Mouse (Mus musculus): ENCODE data around the gene Dazl. TPM values are rescaled to one million over a fixed set of nuclear protein-coding genes. Genes with fewer than 3 reads are reported as not detected.

The Dazl gene
- polyA plus RNA-seq, 1 experiment from 2014 or later, result 0.57 TPM

DNA sequence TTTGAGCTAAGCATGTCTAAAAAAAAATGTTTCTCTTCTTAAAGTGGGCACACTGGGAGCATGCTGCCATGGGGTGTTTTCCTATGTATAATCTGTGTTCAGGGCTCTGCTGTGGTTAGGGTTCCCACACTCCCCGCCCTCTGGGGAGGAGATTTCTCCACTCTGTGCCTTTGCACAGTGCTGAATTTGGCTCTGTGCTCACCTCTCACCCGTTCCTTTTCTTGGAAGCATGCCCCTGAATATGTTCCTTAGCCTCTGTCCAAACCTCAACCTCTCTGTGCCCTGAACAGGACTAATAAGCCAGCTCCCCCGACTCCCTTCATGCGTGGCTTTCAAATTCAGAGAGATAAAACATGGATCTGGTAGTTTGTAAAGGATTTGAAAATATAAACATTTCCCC lies 63.9 kb downstream of the Dazl start:
- no peaks in the 10 kb centered on the region for H3K4me1 ChIP-seq (replicated peaks)
- no peak for ATAC-seq (ENCODE audit: low FRiP score, low read depth)
- no peak overlapping the region for H3K9ac ChIP-seq
- no peaks in the 10 kb centered on the region for H3K27me3 ChIP-seq
- no peaks in the 10 kb centered on the region for H3K36me3 ChIP-seq
- no peak overlapping the region for H3K27ac ChIP-seq (replicated peaks)
- no peak overlapping the region for H3K4me2 ChIP-seq
- H3K9me3 ChIP-seq, result no peaks in the 10 kb centered on the region
- no peak overlapping the region for H3K4me3 ChIP-seq
- 80% methylated on average over 4 of the region's 4 CpGs for WGBS

Other genes starting within 250 kb of the Dazl start
- 19.7 and 21.2 TPM in 2 replicates for gene Rftn1, start 103.0 kb downstream of the Dazl start, polyA plus RNA-seq (2015; fragmentation: Nextera tagmentation; extraction: Ambion mirVana)
- 10.1 and 10.5 TPM in 2 replicates for gene Plcl2, start 215.8 kb upstream of the Dazl start, polyA plus RNA-seq (2015; fragmentation: Nextera tagmentation; extraction: Ambion mirVana)